Mouse (Mus musculus): ENCODE measurements at regions not wholly inside any gene's neighbourhood (a gene's known extent, or its start where the extent isn't known, plus 50 kb on each side); places are given as distances from the start of the nearest gene placed in this dataset.
"Not testable (repeated sequence)": the region's sequence is repeated elsewhere in the genome, so short reads cannot be mapped to it uniquely, and the experiment has no call there.

DNA sequence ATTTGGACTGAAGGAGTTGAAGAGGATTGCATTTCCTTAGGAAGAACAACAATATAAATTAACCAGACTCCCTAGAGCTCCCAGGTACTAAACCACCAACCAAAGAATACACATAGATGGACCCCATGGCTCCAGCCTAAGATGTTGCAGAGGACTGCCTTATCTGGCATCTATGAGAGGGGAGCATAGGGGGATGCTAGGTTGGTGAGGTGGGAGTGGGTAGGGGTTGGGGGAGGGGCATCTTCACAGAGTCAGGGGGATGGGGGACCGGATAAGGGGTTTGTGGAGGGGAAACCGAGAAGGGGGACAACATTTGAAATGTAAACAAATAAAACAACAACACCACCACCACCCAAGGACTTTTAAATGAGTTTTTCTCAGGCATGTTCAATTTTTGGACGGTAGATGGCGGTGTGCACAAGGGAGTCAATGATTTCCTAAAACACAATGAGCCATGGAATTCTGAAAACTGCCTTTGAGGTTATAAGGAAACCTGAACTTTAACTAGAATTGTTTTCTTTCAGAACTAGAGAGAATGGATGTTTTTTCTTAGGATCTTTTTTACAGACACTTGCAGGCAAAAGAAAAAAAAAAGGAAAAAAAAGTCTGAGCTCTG is 347.9 kb upstream of the Snrpn start:
- not testable (repeated sequence) for TF ChIP-seq CHD2 (IDR thresholded peaks at IDR 0.05; ENCODE audit: low read depth, low read length); ZNF384 (IDR thresholded peaks at IDR 0.05; ENCODE audit: low read depth, low read length); HCFC1 (IDR thresholded peaks at IDR 0.05; ENCODE audit: borderline replicate concordance, insufficient read depth, low read length)

Data from ES-E14 (cell line).